Mouse (Mus musculus) liver, postnatal 0 days (tissue): ENCODE measurements around the gene Slc44a5.

Source experiments
- CTCF ChIP-seq: sonication (generic); IDR thresholded peaks from 2 replicates; pipeline ENCODE4 v1.5.1; 2016; ENCODE audit warnings: antibody characterized with exemption, low read depth
- EP300 ChIP-seq: IDR thresholded peaks from 2 replicates; pipeline ENCODE4 v1.6.1; 2016; ENCODE audit warnings: antibody characterized with exemption, low read depth, mild to moderate bottlenecking

DNA sequence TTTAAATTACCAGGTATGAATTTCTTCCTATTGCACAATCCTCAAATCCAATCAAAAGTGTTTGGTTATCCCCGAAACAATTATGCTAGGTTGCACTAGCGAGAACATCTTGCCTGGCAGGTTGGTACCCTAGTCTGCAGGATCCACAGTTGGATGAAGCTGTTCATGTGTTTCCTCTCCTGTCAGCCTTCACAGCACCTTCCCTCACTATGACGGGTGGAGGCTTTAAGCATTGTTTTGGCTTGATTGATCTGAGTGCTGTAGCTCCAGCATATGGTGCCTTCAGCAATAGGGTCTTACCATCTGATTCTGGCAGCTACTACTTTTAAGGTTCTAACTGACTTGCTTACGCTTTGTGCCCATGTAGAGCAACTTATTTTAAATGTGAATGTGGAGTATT, 176.5 kb downstream of the Slc44a5 start:
- no peak for TF ChIP-seq CTCF
- TF ChIP-seq EP300, result no peak
